Mouse (Mus musculus) retina, postnatal 1 day (tissue): ENCODE data around the gene Gm20219.
A peak's percentile ranks its signal among the peaks of the same experiment; 100 is the strongest.
"Not testable (repeated sequence)": the region's sequence is repeated elsewhere in the genome, so short reads cannot be mapped to it uniquely, and the experiment has no call there.

Experiments used
- DNase-seq: peaks from one replicate; pipeline ENCODE4 v3.0.0-alpha.2; 2012

Gene Gm20219

DNA sequence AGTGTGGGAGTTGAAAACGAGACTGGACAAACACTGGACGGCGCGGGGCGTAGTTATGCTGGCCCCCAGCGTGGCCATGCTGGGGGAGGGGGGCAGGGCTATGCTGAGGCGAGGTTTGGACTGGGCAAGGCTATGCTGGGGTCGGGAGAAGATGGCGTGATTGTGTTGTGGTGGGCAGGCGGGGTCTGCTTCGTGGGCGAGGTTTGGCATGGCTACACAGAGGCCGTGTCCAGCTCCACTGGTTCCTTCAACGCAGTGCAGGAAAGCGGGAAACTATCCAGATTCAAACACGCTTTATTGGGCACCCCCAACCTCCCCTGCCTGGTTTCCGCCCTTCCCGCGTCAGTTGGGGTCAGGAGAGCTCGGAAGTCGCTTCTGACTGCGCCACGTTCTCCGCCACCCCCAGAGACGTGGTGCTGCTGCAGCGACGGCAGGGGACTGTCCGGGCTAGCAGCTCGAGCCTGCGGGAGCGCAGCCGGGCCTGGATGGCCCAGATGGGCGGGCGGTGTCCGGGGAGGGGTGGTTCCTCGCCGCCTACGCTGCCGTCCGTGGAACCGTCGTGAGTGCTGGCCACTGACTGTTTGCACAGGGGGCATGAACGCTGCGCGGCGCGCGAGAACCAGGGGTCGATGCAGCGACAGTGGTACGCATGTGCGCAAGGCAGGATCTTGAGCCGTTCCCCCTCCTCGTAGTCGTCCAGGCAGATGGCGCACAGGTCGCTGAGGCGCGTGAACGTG is 43.0 kb downstream of the Gm20219 start:
- peak; percentile 63 for DNase-seq

DNA sequence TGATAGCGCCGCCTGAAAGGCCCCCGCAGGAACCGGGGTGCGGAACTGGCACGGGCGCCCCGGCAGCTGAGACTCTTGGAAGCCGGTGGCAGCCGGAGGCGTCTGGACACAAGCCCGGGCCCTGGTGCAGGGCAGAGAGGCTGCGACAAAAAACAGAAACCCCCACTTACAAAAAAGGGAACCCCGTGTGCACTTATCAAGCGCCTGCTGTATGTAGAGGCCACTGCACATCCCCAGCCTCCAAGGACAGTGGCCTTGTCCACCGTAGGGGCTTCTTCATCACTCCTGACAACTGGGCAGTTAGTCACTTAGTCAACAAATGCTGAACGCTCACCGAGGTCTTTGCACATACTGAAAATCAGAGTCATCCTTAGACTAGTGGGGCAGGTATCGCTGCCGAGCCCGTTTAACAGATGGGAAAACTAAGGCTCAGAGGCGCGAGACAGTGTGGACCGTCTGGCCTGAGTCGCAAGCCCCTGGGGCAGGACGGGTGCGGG is 43.7 kb downstream of the Gm20219 start:
- DNase-seq: no peak

DNA sequence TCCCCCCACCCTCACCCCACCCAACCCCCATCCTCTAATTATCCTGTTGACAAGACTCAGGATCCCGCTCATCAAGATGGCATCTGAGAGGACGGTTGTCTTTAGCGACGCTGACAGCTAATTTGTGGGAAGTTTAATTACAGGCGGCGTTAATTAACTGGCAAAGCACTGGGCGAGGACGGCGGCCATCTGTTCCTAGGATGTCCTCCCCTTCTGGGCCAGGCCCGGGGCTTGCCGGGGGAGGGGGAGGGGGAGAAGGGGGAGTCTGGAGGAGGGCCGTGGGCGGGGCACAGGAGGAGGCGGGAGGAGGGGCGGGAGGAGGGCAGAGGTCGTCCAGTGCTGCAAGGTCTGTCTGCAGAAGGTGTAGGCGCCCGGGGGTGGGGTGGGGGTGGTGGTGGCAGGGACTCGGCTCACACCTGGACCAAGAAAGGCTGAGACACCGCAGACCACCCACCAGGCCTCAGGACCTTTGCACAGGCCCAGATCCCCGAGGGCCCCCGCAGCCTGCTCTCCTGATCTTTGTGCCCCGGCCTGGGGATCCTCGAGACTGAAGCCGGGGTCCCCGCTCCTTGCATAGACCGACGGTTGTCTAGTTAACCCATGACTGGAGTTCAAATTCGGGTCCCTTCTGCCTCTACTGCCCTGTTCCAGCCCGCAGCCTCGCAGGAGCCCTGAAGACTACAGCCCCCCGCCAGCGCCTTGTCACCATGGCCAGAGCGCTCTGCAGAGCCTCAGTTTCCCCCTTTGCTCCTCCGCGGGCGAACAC is 44.3 kb downstream of the Gm20219 start:
- DNase-seq: peak; percentile 99

DNA sequence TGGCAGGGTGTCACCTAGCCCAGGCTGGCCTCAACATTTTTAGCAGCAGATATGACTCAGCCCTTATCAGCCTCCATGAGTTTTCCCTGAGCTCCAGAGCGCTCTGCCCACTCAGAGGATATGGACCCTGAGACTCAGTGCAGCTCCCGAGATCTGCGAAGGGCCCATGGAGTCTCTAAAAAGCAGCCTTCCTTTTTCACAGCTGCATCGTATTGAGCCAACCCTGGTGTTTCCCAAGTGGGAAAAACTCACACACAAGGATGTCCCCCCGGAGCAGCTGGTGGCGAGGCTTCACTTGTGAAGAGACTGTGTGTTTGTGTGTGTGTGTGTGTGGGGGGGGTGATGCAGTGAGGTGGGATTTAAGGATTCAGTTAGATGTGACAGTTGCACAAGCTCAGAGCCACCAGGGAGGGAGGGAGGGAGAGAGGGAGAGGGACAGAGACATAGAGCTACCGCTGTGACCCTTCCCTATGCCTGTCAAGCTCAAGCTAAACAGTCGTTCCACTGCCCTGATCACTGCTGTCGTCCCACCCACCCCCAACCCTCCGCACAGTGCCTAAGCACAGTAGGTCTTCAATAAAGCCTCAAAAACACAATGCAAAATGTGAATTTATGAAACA is 45.1 kb downstream of the Gm20219 start:
- peak; percentile 92 for DNase-seq

DNA sequence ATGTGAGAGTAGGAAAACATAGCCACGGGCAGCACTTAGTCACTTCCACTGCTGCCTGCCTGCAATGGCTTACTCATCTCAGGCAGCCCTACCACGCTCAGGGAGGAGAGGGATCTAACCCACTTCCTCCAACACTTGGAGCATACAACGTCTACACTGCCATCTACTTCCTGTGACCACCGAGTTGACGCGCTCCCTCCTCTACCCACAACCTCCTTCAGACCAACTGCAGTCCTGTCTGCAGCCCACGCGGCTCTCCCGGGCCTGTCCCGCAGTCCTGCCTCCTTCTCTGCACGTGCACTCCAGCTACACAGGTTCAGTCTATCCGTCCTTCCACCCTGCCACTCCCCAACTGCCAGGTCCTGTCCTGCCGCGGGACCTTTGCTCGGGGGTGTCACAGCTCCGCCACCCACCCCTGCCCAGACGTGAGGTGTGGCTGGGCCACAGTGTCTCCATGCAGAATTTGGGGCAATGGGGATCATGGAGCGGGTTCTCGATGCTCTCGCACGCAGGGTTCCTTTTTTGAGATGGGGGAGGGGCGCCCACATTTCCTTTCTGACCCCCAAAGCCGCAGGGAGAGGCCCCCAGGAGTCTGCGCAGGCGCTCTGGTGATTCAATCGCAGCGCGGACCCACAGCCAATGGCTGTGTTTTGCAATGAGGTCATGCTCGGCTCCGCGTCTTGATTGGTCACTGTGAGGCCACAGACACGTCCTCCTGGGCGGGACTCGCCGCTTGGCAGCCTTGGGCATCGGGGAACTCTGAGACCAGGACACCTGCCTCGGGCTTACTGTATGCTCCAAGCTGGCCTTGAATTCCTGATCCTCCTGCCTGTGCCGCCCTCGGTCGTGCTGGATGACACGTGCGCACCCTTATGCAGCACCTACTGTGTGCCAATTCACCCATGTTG is 46.8 kb downstream of the Gm20219 start:
- peak; percentile 99 for DNase-seq

DNA sequence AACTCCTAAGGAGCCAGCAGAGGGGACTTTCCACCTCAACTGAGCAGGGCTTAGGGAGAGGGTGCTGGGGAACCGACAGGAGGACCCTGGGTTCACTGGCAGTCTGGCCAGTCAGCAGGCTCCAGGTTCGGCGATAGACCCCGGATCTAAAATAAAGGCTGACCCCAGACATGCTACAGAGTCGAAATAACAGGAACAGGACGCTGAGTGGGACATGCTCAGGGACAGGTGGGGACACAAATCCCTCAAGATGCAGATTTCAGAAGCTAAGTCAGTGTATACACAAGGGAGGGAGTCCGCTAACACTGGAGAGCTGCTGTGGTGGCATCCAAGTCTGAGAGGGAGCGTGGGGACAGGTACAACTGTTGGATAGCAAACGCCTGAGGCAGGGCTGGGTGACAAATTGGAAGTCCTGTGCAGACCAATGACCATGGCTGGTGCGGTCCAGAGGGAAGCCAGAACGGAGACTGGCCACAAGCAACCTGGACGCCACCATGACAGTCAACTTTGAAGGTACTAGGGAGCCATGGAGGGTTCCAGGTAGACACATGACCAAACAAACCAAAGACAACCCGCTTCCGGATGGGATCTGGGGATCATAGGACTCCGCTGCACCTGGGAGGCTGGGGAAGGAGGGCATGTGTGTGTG is 47.6 kb downstream of the Gm20219 start:
- DNase-seq: no peak

DNA sequence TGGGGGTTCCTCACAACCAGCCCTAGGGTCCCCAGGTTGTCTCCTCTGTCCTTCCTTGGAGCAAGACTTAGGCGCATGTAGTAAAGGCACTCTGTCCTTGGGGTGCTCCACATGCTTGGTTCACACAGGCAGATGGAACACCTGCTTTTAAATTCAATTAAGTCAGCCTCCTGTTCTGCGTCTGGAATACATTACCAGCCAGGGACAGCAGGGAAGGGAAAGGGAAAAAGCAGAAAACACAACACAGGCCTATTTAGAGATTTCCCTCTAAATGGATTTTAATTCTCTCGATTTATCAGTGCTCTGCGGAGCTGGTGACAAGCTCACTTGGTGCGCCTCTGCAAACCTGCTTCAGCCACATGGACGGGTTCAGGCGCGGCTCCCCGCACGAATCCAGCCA is 48.8 kb downstream of the Gm20219 start:
- no peak for DNase-seq

DNA sequence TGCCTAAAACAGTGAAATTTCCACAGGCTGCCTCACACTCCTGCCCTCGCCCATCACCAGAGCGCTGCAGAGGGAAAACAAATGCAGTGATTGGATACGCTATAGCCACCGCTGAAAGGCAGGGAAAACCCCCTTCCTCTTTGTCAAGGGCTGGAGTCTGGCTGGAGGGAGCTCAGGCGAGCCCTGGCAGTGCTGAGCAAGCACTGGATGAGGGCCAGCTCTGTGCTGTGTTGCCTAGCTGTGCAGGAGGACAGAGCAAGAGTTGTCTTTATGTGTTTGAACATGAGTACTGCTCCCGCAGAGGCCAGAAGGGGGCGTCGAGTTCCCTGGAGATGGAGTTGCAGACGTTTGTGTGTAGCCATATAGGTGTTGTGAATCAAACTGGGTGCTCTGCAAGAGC is 51.7 kb downstream of the Gm20219 start:
- DNase-seq: peak; percentile 49

DNA sequence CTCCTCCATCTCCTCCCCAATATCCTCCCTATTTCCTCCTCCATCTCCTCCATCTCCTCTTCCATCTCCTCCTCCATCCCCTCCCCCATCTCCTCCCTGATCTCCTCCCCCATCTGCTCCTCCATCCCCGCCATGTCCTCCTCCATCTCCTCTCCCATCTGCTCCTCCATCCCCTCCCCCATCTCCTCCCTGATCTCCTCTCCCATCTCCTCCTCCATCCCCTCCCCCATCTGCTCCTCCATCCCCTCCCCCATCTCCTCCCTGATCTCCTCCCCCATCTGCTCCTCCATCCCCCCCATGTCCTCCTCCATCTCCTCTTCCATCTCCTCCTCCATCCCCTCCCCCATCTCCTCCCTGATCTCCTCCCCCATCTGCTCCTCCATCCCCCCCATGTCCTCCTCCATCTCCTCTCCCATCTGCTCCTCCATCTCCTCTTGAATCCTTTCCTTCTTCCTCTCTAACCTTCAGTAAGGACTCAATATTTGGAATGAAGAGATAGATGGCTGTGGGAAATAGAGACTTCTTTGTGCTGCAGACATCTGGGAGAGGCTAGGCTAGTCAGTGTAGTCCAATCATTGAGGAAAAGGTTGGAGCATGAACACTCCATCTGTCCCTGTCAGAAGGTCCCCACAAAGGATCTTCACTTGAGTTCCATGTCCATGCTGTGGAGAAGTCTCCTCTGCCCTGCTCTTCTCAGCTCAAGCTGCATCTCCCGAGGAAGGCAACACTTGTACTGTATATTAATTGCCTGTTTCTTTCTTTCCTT is 52.4 kb downstream of the Gm20219 start:
- not testable (repeated sequence) for DNase-seq
